Mouse (Mus musculus) hindbrain, embryonic 16.5 days (tissue): ENCODE data around the gene 4930469K13Rik. TPM values are rescaled to one million over a fixed set of nuclear protein-coding genes. Genes with fewer than 3 reads are reported as not detected.

Experiments used
- ATAC-seq: fragments of 200-750 bp; cut with Nextera tagmentation; 2 replicates; pipeline ENCODE4 v1.8.0; 2017; ENCODE audit warnings: moderate TSS enrichment, moderate library complexity
- H3K27ac ChIP-seq: fragments of 300-500 bp; sonication (generic); 2 replicates; pipeline ENCODE4 v1.5.1; 2014; ENCODE audit warnings: low read depth, mild to moderate bottlenecking, control low read depth, low read length, moderate library complexity
- H3K27me3 ChIP-seq: fragments of 300-500 bp; sonication (generic); replicated peaks from 2 replicates; pipeline ENCODE4 v1.6.1; 2014; ENCODE audit warnings: low read length; ENCODE audit not compliant: control insufficient read depth, insufficient read depth
- H3K36me3 ChIP-seq: fragments of 300-500 bp; sonication (generic); 2 replicates; pipeline ENCODE4 v1.6.1; 2014; ENCODE audit warnings: mild to moderate bottlenecking, low read length, moderate library complexity, mixed read lengths; ENCODE audit not compliant: control insufficient read depth, insufficient read depth
- H3K4me1 ChIP-seq: fragments of 300-500 bp; sonication (generic); 2 replicates; pipeline ENCODE4 v1.6.1; 2014; ENCODE audit warnings: low read depth, low read length; ENCODE audit not compliant: control insufficient read depth, insufficient read depth
- H3K4me2 ChIP-seq: fragments of 300-500 bp; sonication (generic); 2 replicates; pipeline ENCODE4 v1.6.1; 2014; ENCODE audit warnings: mild to moderate bottlenecking, low read length, control low read depth, moderate library complexity
- H3K4me3 ChIP-seq: fragments of 300-500 bp; sonication (generic); 2 replicates; pipeline ENCODE4 v1.5.1; 2014; ENCODE audit warnings: mild to moderate bottlenecking, low read length, control low read depth, moderate library complexity
- H3K9ac ChIP-seq: fragments of 300-500 bp; sonication (generic); 2 replicates; pipeline ENCODE4 v1.6.1; 2014; ENCODE audit warnings: low read depth, mild to moderate bottlenecking, control low read depth, low read length, moderate library complexity
- H3K9me3 ChIP-seq: fragments of 300-500 bp; sonication (generic); 2 replicates; pipeline ENCODE4 v1.6.1; 2014; ENCODE audit warnings: mild to moderate bottlenecking, low read length, moderate library complexity; ENCODE audit not compliant: control insufficient read depth
- WGBS: fragments of 180-500 bp; shearing (Covaris S2); extraction: QIAGEN DNeasy Blood & Tissue Kit; methylation state at CpG from one replicate; pipeline ENCODE4 v1.1.7; 2014; 5-methylcytosine and 5-hydroxymethylcytosine counted together
- polyA plus RNA-seq: library from polyadenylated mRNA; unstranded; fragments of >200 nt; fragmentation: Nextera tagmentation; extraction: Ambion mirVana; gene quantifications from 2 replicates; pipeline ENCODE4 v1.2.1, GENCODE M21; 2015

4930469K13Rik gene
- polyA plus RNA-seq, 1 experiment from 2014 or later: 7.9 TPM

- no peak for ATAC-seq
- Histone ChIP-seq H3K27ac (no peak overlapping the region), H3K9ac (no peak overlapping the region), H3K4me1 (no peaks in the 10 kb centered on the region), H3K9me3 (no peaks in the 10 kb centered on the region), H3K36me3 (no peaks in the 10 kb centered on the region), H3K27me3 (no peaks in the 10 kb centered on the region), H3K4me3 (no peak overlapping the region), H3K4me2 (no peak overlapping the region)
- 93% methylated on average over 1 of the region's 1 CpGs for WGBS
These were observed 48.3 kb downstream of the 4930469K13Rik start for GRCm38 (mm10) chr11:34050063-34050462.

GRCm38 (mm10) chr11:34049125-34049379 lies 49.3 kb downstream of the 4930469K13Rik start:
- H3K27ac ChIP-seq: no peak overlapping the region
- H3K9me3 ChIP-seq: no peaks in the 10 kb centered on the region
- no peak overlapping the region for H3K4me2 ChIP-seq
- no peaks in the 10 kb centered on the region for H3K36me3 ChIP-seq
- WGBS: 97% methylated on average over 1 of the region's 1 CpGs
- no peak overlapping the region for H3K4me3 ChIP-seq
- H3K4me1 ChIP-seq: no peaks in the 10 kb centered on the region
- no peak overlapping the region for H3K9ac ChIP-seq
- ATAC-seq: no peak
- no peaks in the 10 kb centered on the region for H3K27me3 ChIP-seq

GRCm38 (mm10) chr11:34048375-34049124 lies 49.8 kb downstream of the 4930469K13Rik start:
- H3K9me3 ChIP-seq: no peaks in the 10 kb centered on the region
- no peak overlapping the region for H3K4me3 ChIP-seq
- H3K27me3 ChIP-seq: no peaks in the 10 kb centered on the region
- H3K27ac ChIP-seq: no peak overlapping the region
- no peaks in the 10 kb centered on the region for H3K36me3 ChIP-seq
- no peak overlapping the region for H3K4me2 ChIP-seq
- H3K9ac ChIP-seq: no peak overlapping the region
- 94% methylated on average over 8 of the region's 8 CpGs for WGBS
- no peak for ATAC-seq
- no peaks in the 10 kb centered on the region for H3K4me1 ChIP-seq

GRCm38 (mm10) chr11:34047542-34047937 lies 50.8 kb downstream of the 4930469K13Rik start:
- ATAC-seq: no peak
- Histone ChIP-seq H3K4me2 (no peak overlapping the region), H3K9ac (no peak overlapping the region), H3K27me3 (no peaks in the 10 kb centered on the region), H3K9me3 (no peaks in the 10 kb centered on the region), H3K27ac (no peak overlapping the region), H3K4me1 (no peaks in the 10 kb centered on the region), H3K4me3 (no peak overlapping the region), H3K36me3 (no peaks in the 10 kb centered on the region)
- WGBS: 85% methylated on average over 5 of the region's 5 CpGs

GRCm38 (mm10) chr11:34046767-34047541 lies 51.4 kb downstream of the 4930469K13Rik start, which contains the start of gene Lcp2:
TSS of gene Lcp2 (plus strand) at chr11:34046920.
- 91% methylated on average over 6 of the region's 6 CpGs for WGBS
- no peak within 1 kb of the TSS for H3K27ac ChIP-seq
- no peaks in the 10 kb centered on the region for H3K36me3 ChIP-seq
- ATAC-seq: no peak
- H3K4me1 ChIP-seq: no peaks in the 10 kb centered on the region
- H3K4me3 ChIP-seq: no peak within 1 kb of the TSS
- no peaks in the 10 kb centered on the region for H3K9me3 ChIP-seq
- H3K27me3 ChIP-seq: no peaks in the 10 kb centered on the region
- no peak within 1 kb of the TSS for H3K4me2 ChIP-seq
- no peak within 1 kb of the TSS for H3K9ac ChIP-seq

GRCm38 (mm10) chr11:34042808-34043207 lies 55.5 kb downstream of the 4930469K13Rik start:
- 63% methylated on average over 1 of the region's 1 CpGs for WGBS
- H3K4me1 ChIP-seq: no peaks in the 10 kb centered on the region
- no peak overlapping the region for H3K4me3 ChIP-seq
- no peaks in the 10 kb centered on the region for H3K27me3 ChIP-seq
- no peak overlapping the region for H3K9ac ChIP-seq
- H3K36me3 ChIP-seq: no peaks in the 10 kb centered on the region
- ATAC-seq: no peak
- H3K4me2 ChIP-seq: no peak overlapping the region
- no peak overlapping the region for H3K27ac ChIP-seq
- H3K9me3 ChIP-seq: no peaks in the 10 kb centered on the region

- Histone ChIP-seq H3K4me1 (no peaks in the 10 kb centered on the region), H3K36me3 (no peaks in the 10 kb centered on the region), H3K9me3 (no peaks in the 10 kb centered on the region), H3K4me3 (no peak overlapping the region), H3K4me2 (no peak overlapping the region), H3K9ac (no peak overlapping the region), H3K27ac (no peak overlapping the region), H3K27me3 (no peaks in the 10 kb centered on the region)
- 77% methylated on average over 5 of the region's 5 CpGs for WGBS
- ATAC-seq: no peak
These were observed 58.3 kb downstream of the 4930469K13Rik start for GRCm38 (mm10) chr11:34040061-34040460.

- Histone ChIP-seq H3K27ac (no peak overlapping the region), H3K27me3 (no peaks in the 10 kb centered on the region), H3K4me2 (no peak overlapping the region), H3K9ac (no peak overlapping the region), H3K4me3 (no peak overlapping the region), H3K36me3 (no peaks in the 10 kb centered on the region), H3K9me3 (no peaks in the 10 kb centered on the region), H3K4me1 (no peaks in the 10 kb centered on the region)
- ATAC-seq: no peak
- WGBS: 85% methylated on average over 5 of the region's 5 CpGs
These were observed 62.3 kb downstream of the 4930469K13Rik start for GRCm38 (mm10) chr11:34035909-34036658.

GRCm38 (mm10) chr11:34034794-34035193 lies 63.6 kb downstream of the 4930469K13Rik start:
- no peak for ATAC-seq
- Histone ChIP-seq H3K9ac (no peak overlapping the region), H3K4me3 (no peak overlapping the region), H3K9me3 (no peaks in the 10 kb centered on the region), H3K27ac (no peak overlapping the region), H3K4me1 (no peaks in the 10 kb centered on the region), H3K27me3 (no peaks in the 10 kb centered on the region), H3K36me3 (no peaks in the 10 kb centered on the region), H3K4me2 (no peak overlapping the region)
- WGBS: 92% methylated on average over 2 of the region's 2 CpGs
